Mouse (Mus musculus) testis, postnatal 10 days (tissue): Measurements from ENCODE around the gene Cphx2.
"Not testable (repeated sequence)": the region's sequence is repeated elsewhere in the genome, so short reads cannot be mapped to it uniquely, and the experiment has no call there.

Experiments
- DNase-seq: peaks from one replicate; pipeline ENCODE4 v3.0.0; 2021; ENCODE audit warnings: low spot score

The Cphx2 gene

DNA sequence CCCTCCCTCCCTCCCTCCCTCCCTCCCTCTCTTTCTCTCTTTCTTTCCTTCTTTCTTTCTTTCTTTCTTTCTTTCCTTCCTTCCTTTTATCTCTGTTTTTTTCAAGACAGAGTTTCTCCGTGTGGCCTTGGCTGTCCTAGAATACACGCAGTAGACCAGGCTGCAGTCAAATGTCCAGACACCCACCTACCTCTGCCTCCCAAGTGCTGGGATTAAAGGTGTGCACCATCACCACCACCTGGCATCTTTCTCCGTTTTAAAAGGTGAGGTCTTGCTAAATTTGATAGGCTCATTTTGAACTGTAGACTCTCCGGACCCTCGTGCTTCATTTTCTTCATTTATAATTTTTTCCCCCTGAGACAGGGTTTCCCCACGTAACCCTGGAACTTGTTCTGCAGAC, at the start of gene Cphx2:
Cphx2 (plus strand) TSS at position 301 of the 400 bp plus-strand sequence.
- not testable (repeated sequence) for DNase-seq

DNA sequence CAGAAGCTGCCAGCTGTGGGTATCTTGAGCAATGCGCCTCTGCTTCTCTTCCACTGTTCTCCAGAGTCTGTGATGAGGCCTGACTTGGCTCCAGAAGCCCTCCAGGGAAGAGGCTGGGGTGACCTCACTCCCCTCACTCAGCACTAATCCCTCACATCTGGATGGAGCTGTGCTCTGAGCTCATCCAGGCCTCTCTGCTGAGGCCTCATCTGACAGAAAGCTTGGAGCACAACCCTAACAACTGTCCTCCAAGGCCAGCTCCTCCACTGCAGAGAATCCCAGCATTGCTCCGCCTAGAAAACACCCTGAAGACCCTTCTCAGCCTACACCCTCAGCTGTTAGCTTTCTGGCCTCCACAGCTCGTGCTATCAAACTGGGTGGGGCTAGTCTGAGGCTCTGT, 47.0 kb upstream of the Cphx2 start:
- DNase-seq, result not testable (repeated sequence)

- not testable (repeated sequence) for DNase-seq
These were observed 45.9 kb upstream of the Cphx2 start for GRCm38 (mm10) chr14:26035439-26035838.

DNA sequence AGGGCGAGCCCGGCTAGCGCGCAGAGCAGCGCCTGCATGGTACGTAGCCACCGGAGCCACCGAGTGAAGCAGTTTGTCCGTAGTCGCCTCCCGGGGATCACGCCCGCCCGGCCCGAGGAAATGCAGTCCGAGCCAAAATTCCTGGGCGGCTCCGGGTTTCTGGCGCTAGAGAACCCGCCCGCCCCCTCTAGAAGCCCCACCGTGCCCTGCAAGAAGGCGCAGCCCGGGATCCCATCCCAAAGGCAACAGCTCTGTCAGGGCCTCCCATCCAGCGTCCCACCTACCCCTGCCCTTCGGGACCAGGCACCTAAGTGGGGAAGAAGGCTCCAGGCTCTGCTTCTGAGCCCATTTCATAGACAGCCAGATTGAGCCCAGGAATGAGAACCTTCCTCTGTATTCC, 38.7 kb upstream of the Cphx2 start, which contains the start of gene Gm9780:
Gm9780 (minus strand) TSS at position 101 of the 400 bp plus-strand sequence.
- not testable (repeated sequence) for DNase-seq

DNA sequence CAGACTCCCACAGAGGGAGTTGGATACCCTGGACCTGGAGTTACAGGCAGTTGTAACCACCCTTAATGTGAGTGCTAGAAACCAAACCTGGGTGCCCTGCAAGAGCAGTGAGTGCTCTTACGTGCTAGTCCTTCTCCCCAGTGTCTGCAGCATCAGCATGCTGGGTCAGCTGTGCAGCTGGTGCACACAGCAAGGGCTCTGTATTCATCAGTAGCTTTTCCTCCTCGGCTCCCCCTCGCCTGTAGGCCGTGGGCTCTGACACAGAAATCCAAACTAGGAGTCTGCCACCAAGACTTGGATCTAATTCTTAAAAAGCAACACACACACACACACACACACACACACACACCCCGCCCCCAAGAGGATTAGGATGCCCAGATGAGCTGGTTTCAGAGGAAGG, 36.3 kb upstream of the Cphx2 start:
- DNase-seq, result not testable (repeated sequence)

GRCm38 (mm10) chr14:26047026-26047425, 34.3 kb upstream of the Cphx2 start:
- not testable (repeated sequence) for DNase-seq

DNA sequence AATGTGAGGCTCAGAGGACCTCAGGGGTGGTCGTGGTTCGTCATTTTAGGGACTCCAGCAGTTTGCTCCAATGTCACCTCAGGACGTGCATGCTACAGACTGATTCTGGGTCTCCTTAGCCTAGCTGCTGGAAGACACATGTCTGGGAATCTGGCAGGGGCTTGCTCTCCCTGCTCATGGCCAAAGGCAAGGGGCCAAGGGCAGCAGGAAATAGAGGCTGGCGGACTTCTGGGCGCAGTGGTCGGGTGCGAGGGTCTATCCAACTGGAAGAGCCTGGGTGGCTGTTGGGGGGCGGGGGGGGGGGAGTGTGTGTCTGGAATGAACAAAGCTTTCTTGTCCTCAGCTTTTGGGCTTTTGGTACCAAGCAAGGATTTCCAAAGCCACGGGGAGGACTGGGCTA, 32.5 kb upstream of the Cphx2 start:
- DNase-seq, result not testable (repeated sequence)

GRCm38 (mm10) chr14:26058184-26058583, 23.1 kb upstream of the Cphx2 start:
- DNase-seq, result not testable (repeated sequence)

- DNase-seq, result not testable (repeated sequence)
These were observed 22.0 kb upstream of the Cphx2 start for GRCm38 (mm10) chr14:26059362-26059761.

- not testable (repeated sequence) for DNase-seq
These were observed 14.6 kb upstream of the Cphx2 start for GRCm38 (mm10) chr14:26066574-26067324.

DNA sequence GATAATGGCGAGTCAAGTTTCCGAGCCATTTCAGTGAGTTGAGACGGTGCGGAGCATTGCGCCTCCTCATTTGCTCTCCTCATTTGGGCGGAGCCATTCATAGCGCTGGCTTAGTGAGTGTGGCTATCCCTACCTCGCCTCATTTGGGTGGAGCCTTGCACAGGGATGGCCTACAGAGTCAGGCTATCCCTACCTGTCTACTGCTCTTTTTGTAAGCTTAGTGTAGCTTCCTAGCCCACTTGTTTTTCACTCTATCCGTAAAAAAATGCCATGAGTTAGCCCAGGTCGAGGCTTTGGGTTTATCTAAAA, 14.0 kb upstream of the Cphx2 start, which contains the start of gene Tmem254c:
Tmem254c (minus strand) TSS at position 31 of the 309 bp plus-strand sequence.
- not testable (repeated sequence) for DNase-seq

DNA sequence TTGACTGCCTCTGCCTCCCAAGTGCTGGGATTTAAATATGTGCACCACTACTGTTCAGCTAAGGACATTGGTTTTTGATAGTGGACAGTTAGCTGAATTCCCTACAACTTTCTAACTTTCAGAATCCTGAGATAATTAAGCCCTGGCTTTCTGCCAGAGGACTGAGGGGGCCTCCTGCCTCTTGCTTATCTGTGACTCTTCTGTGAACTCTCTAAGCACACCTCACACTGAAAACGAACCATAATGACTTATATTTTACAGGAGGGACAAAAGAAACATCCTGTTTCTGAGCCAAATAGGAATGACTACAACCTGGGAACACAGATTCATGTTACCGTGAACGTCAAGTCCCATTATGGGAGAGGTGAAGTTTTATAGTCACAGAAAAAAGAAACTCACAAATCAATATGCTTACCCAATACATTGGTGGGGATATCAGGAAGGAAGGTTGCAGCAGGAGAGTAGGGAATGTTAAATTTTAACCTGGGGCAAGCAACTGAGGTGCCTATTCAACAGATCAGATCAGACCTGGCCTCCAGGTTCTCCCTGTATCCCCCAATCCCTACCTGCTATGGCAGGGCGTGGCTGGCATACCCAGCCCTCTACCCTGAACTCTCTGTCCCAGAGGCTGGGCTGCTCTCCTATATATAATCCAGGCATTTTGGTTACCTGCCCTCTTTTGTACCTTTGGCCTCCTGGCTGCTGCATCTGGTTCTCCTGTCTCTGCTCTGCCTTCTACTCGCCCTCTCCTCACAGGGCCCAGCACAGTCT, 4.5 kb upstream of the Cphx2 start:
- not testable (repeated sequence) for DNase-seq

DNA sequence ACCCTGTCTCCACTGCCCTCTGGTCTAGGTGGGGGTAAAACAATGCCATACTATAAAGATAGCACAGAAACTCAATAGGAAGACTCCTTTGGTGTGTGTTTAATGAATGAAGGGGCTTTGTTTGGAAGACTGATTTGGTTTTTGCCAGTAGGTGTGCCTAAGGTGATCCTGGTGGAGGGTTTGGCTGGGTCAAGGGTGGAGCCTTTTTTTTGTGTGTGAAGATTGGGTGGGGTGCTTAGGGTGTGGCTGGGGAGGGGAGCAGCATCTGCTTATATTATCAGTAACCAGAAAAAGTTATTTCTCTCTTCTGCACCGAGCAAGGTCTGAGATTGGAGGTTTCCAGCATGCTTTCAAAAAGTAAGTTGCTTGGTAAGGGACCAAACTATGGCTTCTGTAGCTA, 681 bp downstream of the Cphx2 start, which contains the start of gene Cphx3:
Cphx3 (plus strand) TSS at position 301 of the 400 bp plus-strand sequence.
- not testable (repeated sequence) for DNase-seq

DNA sequence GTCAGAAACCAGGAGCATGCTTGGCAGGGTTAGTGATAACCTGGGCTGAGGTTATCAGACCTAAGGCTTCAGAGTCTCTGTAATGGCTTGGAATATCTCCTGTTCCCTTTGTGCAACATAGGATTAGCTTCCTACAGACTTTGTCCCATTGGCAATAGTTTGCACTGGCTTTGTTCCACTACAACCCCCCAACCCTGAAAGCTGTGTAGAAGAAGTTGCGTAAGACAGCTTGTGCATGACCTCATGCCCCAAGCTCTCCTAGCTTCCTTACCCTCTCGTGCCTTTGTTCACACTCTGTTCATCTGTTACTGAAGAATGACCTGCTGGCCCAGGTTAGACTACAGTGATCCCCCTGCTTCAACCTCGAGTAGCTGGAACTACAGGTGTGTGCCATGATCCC, 16.3 kb downstream of the Cphx2 start:
- DNase-seq, result not testable (repeated sequence)

- not testable (repeated sequence) for DNase-seq
These were observed 36.8 kb downstream of the Cphx2 start, which contains the start of gene Duxbl2 for GRCm38 (mm10) chr14:26118150-26118549. Duxbl2 (plus strand) TSS chr14:26118349.

GRCm38 (mm10) chr14:26118550-26119000, 37.3 kb downstream of the Cphx2 start:
- DNase-seq, result not testable (repeated sequence)

- not testable (repeated sequence) for DNase-seq
These were observed 37.8 kb downstream of the Cphx2 start for GRCm38 (mm10) chr14:26119095-26119494.
